Mouse (Mus musculus): ENCODE results near the gene Wwox. TPM values are rescaled to one million over a fixed set of nuclear protein-coding genes. Genes with fewer than 3 reads are reported as not detected.
A peak's percentile ranks its signal among the peaks of the same experiment; 100 is the strongest.

The Wwox gene
- polyA plus RNA-seq, 1 experiment from 2014 or later = 11.6 TPM

DNA sequence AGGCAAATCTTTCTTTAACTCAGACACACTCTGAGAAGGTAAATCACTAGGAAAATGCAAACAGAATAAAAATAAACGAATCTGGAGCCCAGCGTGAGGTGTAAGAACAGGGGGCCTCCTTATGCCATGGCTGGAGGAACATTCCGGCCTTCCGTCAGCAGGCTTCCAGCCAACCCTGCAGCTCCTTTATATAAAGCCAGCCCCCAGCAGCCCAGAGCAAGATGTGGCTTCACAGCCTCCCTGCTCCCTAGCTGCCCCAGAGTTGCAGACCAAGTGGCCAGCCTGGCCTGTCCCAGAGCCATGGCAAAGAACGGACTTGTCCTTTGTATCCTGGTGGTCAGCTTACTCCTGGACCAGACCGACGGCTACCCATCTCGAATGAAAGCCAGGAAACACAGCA lies 21.7 kb upstream of the Wwox start, which contains the start of gene Clec3a:
Gene Clec3a, plus strand, starts transcription at position 301 of the 400 bp plus-strand sequence.
- no peaks in the 10 kb centered on the region for H3K36me3 ChIP-seq (ENCODE audit: insufficient read depth, low read length)
- H3K9me3 ChIP-seq (ENCODE audit: low read length) = no peaks in the 10 kb centered on the region
- no peak for DNase-seq (ENCODE audit: low spot score)
- H3K4me2 ChIP-seq (replicated peaks; ENCODE audit: low read depth, low read length) = no peak within 1 kb of the TSS
- no peaks in the 10 kb centered on the region for H3K27me3 ChIP-seq (replicated peaks; ENCODE audit: insufficient read depth, low read length)
- H3K27ac ChIP-seq (ENCODE audit: low read length) = no peak within 1 kb of the TSS
- WGBS = 61% methylated on average over 8 of the region's 8 CpGs
- H3K9ac ChIP-seq (replicated peaks; ENCODE audit: low read depth) = no peak within 1 kb of the TSS
- no peak for ATAC-seq
- H3K4me1 ChIP-seq (ENCODE audit: insufficient read depth, low read depth, low read length) = no peaks in the 10 kb centered on the region
- no peak within 1 kb of the TSS for H3K4me3 ChIP-seq (ENCODE audit: low read depth, low read length)
- TF ChIP-seq EP300 (IDR thresholded peaks at IDR 0.05) (no peak), CTCF (IDR thresholded peaks at IDR 0.05) (no peak)

GRCm38 (mm10) chr8:114418486-114418885 lies 21.0 kb upstream of the Wwox start:
- H3K9me3 ChIP-seq (ENCODE audit: low read length) = no peaks in the 10 kb centered on the region
- no peak overlapping the region for H3K27ac ChIP-seq (ENCODE audit: low read length)
- H3K4me3 ChIP-seq (ENCODE audit: low read depth, low read length) = no peak overlapping the region
- no peaks in the 10 kb centered on the region for H3K4me1 ChIP-seq (ENCODE audit: insufficient read depth, low read depth, low read length)
- no peak overlapping the region for H3K4me2 ChIP-seq (replicated peaks; ENCODE audit: low read depth, low read length)
- WGBS = 67% methylated on average over 5 of the region's 5 CpGs
- H3K27me3 ChIP-seq (replicated peaks; ENCODE audit: insufficient read depth, low read length) = no peaks in the 10 kb centered on the region
- no peak overlapping the region for H3K9ac ChIP-seq (replicated peaks; ENCODE audit: low read depth)
- no peak for ATAC-seq
- DNase-seq (ENCODE audit: low spot score) = no peak
- TF ChIP-seq EP300 (IDR thresholded peaks at IDR 0.05) (no peak), CTCF (IDR thresholded peaks at IDR 0.05) (no peak)
- no peaks in the 10 kb centered on the region for H3K36me3 ChIP-seq (ENCODE audit: insufficient read depth, low read length)

DNA sequence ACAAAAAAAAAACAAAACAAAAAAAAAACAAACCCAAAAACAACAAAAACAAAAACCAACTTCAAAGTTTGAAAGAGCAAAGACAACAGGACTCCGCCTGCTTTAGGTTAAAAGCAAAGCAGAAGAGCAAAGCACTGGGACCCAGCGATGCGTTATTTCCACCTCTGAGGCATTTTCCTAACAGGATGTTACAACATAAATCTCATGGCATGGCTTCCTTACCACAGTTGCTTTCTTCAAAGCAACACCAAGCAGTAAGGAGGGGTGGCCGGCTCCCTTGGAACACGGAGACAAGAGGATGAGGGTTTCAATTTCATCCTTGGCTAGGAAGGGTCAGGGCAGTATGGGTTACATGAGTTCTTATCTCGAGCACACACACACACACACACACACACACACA lies 20.6 kb upstream of the Wwox start:
- Histone ChIP-seq H3K4me1 (ENCODE audit: insufficient read depth, low read depth, low read length) (no peaks in the 10 kb centered on the region), H3K36me3 (ENCODE audit: insufficient read depth, low read length) (no peaks in the 10 kb centered on the region), H3K9me3 (ENCODE audit: low read length) (no peaks in the 10 kb centered on the region), H3K4me2 (replicated peaks; ENCODE audit: low read depth, low read length) (no peak overlapping the region), H3K4me3 (ENCODE audit: low read depth, low read length) (no peak overlapping the region), H3K27me3 (replicated peaks; ENCODE audit: insufficient read depth, low read length) (no peaks in the 10 kb centered on the region), H3K27ac (ENCODE audit: low read length) (no peak overlapping the region), H3K9ac (replicated peaks; ENCODE audit: low read depth) (no peak overlapping the region)
- TF ChIP-seq CTCF (IDR thresholded peaks at IDR 0.05) (no peak), EP300 (IDR thresholded peaks at IDR 0.05) (no peak)
- DNase-seq (ENCODE audit: low spot score) (no peak), ATAC-seq (no peak)
- WGBS = 40% methylated on average over 6 of the region's 6 CpGs

- no peak overlapping the region for H3K27ac ChIP-seq (ENCODE audit: low read length)
- no peaks in the 10 kb centered on the region for H3K36me3 ChIP-seq (ENCODE audit: insufficient read depth, low read length)
- 61% methylated on average over 4 of the region's 4 CpGs for WGBS
- no peak overlapping the region for H3K4me3 ChIP-seq (ENCODE audit: low read depth, low read length)
- no peak overlapping the region for H3K4me2 ChIP-seq (replicated peaks; ENCODE audit: low read depth, low read length)
- ATAC-seq (no peak), DNase-seq (ENCODE audit: low spot score) (no peak)
- no peak overlapping the region for H3K9ac ChIP-seq (replicated peaks; ENCODE audit: low read depth)
- TF ChIP-seq CTCF (IDR thresholded peaks at IDR 0.05) (no peak), EP300 (IDR thresholded peaks at IDR 0.05) (no peak)
- H3K9me3 ChIP-seq (ENCODE audit: low read length) = no peaks in the 10 kb centered on the region
- no peaks in the 10 kb centered on the region for H3K27me3 ChIP-seq (replicated peaks; ENCODE audit: insufficient read depth, low read length)
- H3K4me1 ChIP-seq (ENCODE audit: insufficient read depth, low read depth, low read length) = no peaks in the 10 kb centered on the region
Observed at GRCm38 (mm10) chr8:114421544-114421943, 17.9 kb upstream of the Wwox start.

GRCm38 (mm10) chr8:114438236-114438635 lies 1.2 kb upstream of the Wwox start:
- Histone ChIP-seq H3K9ac (replicated peaks; ENCODE audit: low read depth) (no peak overlapping the region), H3K9me3 (ENCODE audit: low read length) (no peaks in the 10 kb centered on the region), H3K4me3 (ENCODE audit: low read depth, low read length) (no peak overlapping the region), H3K27ac (ENCODE audit: low read length) (no peak overlapping the region), H3K27me3 (replicated peaks; ENCODE audit: insufficient read depth, low read length) (no peaks in the 10 kb centered on the region), H3K4me1 (ENCODE audit: insufficient read depth, low read depth, low read length) (no peaks in the 10 kb centered on the region; the same call in 1 of the 2 replicates), H3K4me2 (replicated peaks; ENCODE audit: low read depth, low read length) (no peak overlapping the region), H3K36me3 (ENCODE audit: insufficient read depth, low read length) (no peaks in the 10 kb centered on the region)
- 9% methylated on average over 6 of the region's 6 CpGs for WGBS
- ATAC-seq = no peak
- TF ChIP-seq CTCF (IDR thresholded peaks at IDR 0.05) (peak; percentile 88), EP300 (IDR thresholded peaks at IDR 0.05) (no peak)
- peak; percentile 70 for DNase-seq (ENCODE audit: low spot score)

DNA sequence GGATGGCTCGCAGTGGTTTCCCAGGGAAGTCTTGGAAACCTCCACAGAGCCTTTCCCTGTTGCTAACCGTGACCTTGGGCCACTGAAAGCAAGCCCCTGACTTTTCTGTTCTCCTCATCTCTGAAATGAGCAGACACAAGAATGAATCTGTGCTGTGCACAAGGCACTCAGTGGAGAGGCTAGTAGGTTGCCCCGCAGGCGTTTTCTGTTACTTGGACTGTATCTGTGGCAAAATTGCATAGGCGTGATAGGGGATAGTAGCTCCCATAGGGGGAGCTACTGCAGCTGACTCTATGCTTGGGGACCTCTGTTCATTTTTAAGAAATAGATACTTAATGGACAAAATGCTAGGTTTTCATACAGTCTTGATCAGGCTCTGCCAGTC lies 742 bp downstream of the Wwox start:
- DNase-seq (ENCODE audit: low spot score) (peak; percentile 4), ATAC-seq (no peak)
- peak overlapping the region; percentile 92 for H3K4me2 ChIP-seq (replicated peaks; ENCODE audit: low read depth, low read length)
- 0 out of 2 replicates have a peak overlapping the region, but pooled peaks have one; percentile 40 for H3K27ac ChIP-seq (ENCODE audit: low read length)
- peak overlapping the region; percentile 19; the same call in 1 of the 2 replicates for H3K9ac ChIP-seq (replicated peaks; ENCODE audit: low read depth)
- peak overlapping the region; percentile 68 for H3K4me3 ChIP-seq (ENCODE audit: low read depth, low read length)
- no peaks in the 10 kb centered on the region; the same call in 1 of the 2 replicates for H3K4me1 ChIP-seq (ENCODE audit: insufficient read depth, low read depth, low read length)
- TF ChIP-seq EP300 (IDR thresholded peaks at IDR 0.05) (no peak), CTCF (IDR thresholded peaks at IDR 0.05) (0 out of 2 replicates have a peak, but pooled peaks have one; percentile 28)
- no peaks in the 10 kb centered on the region for H3K9me3 ChIP-seq (ENCODE audit: low read length)
- H3K27me3 ChIP-seq (replicated peaks; ENCODE audit: insufficient read depth, low read length) = no peaks in the 10 kb centered on the region
- WGBS = 21% methylated on average over 5 of the region's 5 CpGs
- H3K36me3 ChIP-seq (ENCODE audit: insufficient read depth, low read length) = no peaks in the 10 kb centered on the region

DNA sequence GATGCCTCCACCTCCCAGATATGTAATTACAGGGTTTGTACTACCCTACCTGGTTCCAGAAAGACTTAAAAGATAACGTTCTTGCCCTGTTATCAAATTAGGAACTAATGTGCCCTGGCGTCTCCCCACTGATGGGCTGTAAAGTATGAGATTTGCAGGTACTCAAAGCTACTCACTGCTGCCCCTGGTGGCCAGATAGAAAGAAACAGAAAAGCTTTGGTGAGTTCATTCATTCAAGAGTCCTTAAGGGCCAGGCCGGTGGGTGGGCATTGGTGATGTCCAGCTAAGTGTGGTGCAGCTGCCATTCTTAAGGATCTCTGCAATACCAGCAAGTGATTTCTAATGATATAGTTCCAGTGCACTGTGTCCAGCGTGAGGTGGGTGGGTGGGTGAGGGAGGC lies 2.2 kb downstream of the Wwox start:
- peak; percentile 65 for TF ChIP-seq CTCF (IDR thresholded peaks at IDR 0.05)
- TF ChIP-seq EP300 (IDR thresholded peaks at IDR 0.05) = no peak
- H3K4me3 ChIP-seq (ENCODE audit: low read depth, low read length) = no peak overlapping the region
- H3K27me3 ChIP-seq (replicated peaks; ENCODE audit: insufficient read depth, low read length) = no peaks in the 10 kb centered on the region
- ATAC-seq = no peak
- H3K9me3 ChIP-seq (ENCODE audit: low read length) = no peaks in the 10 kb centered on the region
- H3K4me2 ChIP-seq (replicated peaks; ENCODE audit: low read depth, low read length) = no peak overlapping the region
- no peaks in the 10 kb centered on the region for H3K36me3 ChIP-seq (ENCODE audit: insufficient read depth, low read length)
- no peak overlapping the region for H3K9ac ChIP-seq (replicated peaks; ENCODE audit: low read depth)
- H3K27ac ChIP-seq (ENCODE audit: low read length) = no peak overlapping the region
- peak; percentile 46 for DNase-seq (ENCODE audit: low spot score)
- no peaks in the 10 kb centered on the region; the same call in 1 of the 2 replicates for H3K4me1 ChIP-seq (ENCODE audit: insufficient read depth, low read depth, low read length)
- 77% methylated on average over 4 of the region's 4 CpGs for WGBS

Data from lung, postnatal 0 days (tissue).